Mouse (Mus musculus) intestine, embryonic 16.5 days (tissue): ENCODE results near the gene Ehmt2. TPM values are rescaled to one million over a fixed set of nuclear protein-coding genes. Genes with fewer than 3 reads are reported as not detected.
"Not testable (repeated sequence)": the region's sequence is repeated elsewhere in the genome, so short reads cannot be mapped to it uniquely, and the experiment has no call there.

Experiments used
- ATAC-seq: fragments of 200-750 bp; cut with Nextera tagmentation; 2 replicates; pipeline ENCODE4 v1.8.0; 2017; ENCODE audit warnings: moderate TSS enrichment, moderate library complexity
- H3K27ac ChIP-seq: fragments of 300-500 bp; sonication (generic); 2 replicates; pipeline ENCODE4 v1.5.1; 2014; ENCODE audit warnings: mild to moderate bottlenecking, low read length
- H3K27me3 ChIP-seq: fragments of 300-500 bp; sonication (generic); replicated peaks from 2 replicates; pipeline ENCODE4 v1.6.1; 2014; ENCODE audit warnings: low read length, control low read depth, mixed read lengths; ENCODE audit not compliant: control insufficient read depth, insufficient read depth
- H3K36me3 ChIP-seq: fragments of 300-500 bp; sonication (generic); 2 replicates; pipeline ENCODE4 v1.6.1; 2014; ENCODE audit warnings: low read length, control low read depth; ENCODE audit not compliant: control insufficient read depth, insufficient read depth
- H3K4me1 ChIP-seq: fragments of 300-500 bp; sonication (generic); 2 replicates; pipeline ENCODE4 v1.6.1; 2014; ENCODE audit warnings: low read length, control low read depth, mixed read lengths; ENCODE audit not compliant: control insufficient read depth, insufficient read depth
- H3K4me2 ChIP-seq: fragments of 300-500 bp; sonication (generic); 2 replicates; pipeline ENCODE4 v1.6.1; 2014; ENCODE audit warnings: low read depth, low read length, control low read depth
- H3K4me3 ChIP-seq: fragments of 300-500 bp; sonication (generic); 2 replicates; pipeline ENCODE4 v1.5.1; 2014; ENCODE audit warnings: mild to moderate bottlenecking, low read length
- H3K9ac ChIP-seq: fragments of 300-500 bp; sonication (generic); 2 replicates; pipeline ENCODE4 v1.6.1; 2014; ENCODE audit warnings: low read depth, low read length
- H3K9me3 ChIP-seq: fragments of 300-500 bp; sonication (generic); 2 replicates; pipeline ENCODE4 v1.6.1; 2016; ENCODE audit warnings: low read length, control low read depth; ENCODE audit not compliant: control insufficient read depth
- WGBS: fragments of 180-500 bp; shearing (Covaris S2); extraction: QIAGEN DNeasy Blood & Tissue Kit; methylation state at CpG from one replicate; pipeline ENCODE4 v1.1.7; 2014; 5-methylcytosine and 5-hydroxymethylcytosine counted together
- polyA plus RNA-seq: library from polyadenylated mRNA; unstranded; fragments of >200 nt; fragmentation: Nextera tagmentation; extraction: Ambion mirVana; gene quantifications from 2 replicates; pipeline ENCODE4 v1.2.1, GENCODE M21; 2015

Ehmt2 gene
- polyA plus RNA-seq, 1 experiment from 2014 or later = 61.9 TPM

- H3K27ac ChIP-seq = no peak overlapping the region
- no peak overlapping the region for H3K9ac ChIP-seq
- ATAC-seq = no peak
- WGBS = 96% methylated on average over 4 of the region's 4 CpGs
- H3K9me3 ChIP-seq = no peaks in the 10 kb centered on the region
- H3K27me3 ChIP-seq = no peaks in the 10 kb centered on the region; the same call in 1 of the 2 replicates
- peaks cover 7% of the 10 kb centered on the region for H3K36me3 ChIP-seq
- no peak overlapping the region for H3K4me2 ChIP-seq
- H3K4me1 ChIP-seq = peaks cover 19% of the 10 kb centered on the region; the same call in 1 of the 2 replicates
- no peak overlapping the region for H3K4me3 ChIP-seq
Measured at GRCm38 (mm10) chr17:34953904-34954303, 55.6 kb downstream of the Ehmt2 start.

GRCm38 (mm10) chr17:34954831-34955230 lies 56.6 kb downstream of the Ehmt2 start:
- H3K27ac ChIP-seq = no peak overlapping the region
- no peak overlapping the region for H3K9ac ChIP-seq
- H3K4me1 ChIP-seq = peaks cover 15% of the 10 kb centered on the region; the same call in 1 of the 2 replicates
- ATAC-seq = no peak
- H3K27me3 ChIP-seq = no peaks in the 10 kb centered on the region; the same call in 1 of the 2 replicates
- H3K4me2 ChIP-seq = no peak overlapping the region
- no peak overlapping the region for H3K4me3 ChIP-seq
- WGBS = 94% methylated on average over 4 of the region's 4 CpGs
- no peaks in the 10 kb centered on the region for H3K9me3 ChIP-seq
- H3K36me3 ChIP-seq = peaks cover 4% of the 10 kb centered on the region

GRCm38 (mm10) chr17:34955884-34956283 lies 57.6 kb downstream of the Ehmt2 start:
- no peak for ATAC-seq
- Histone ChIP-seq H3K9me3 (no peaks in the 10 kb centered on the region), H3K27me3 (no peaks in the 10 kb centered on the region; the same call in 1 of the 2 replicates), H3K9ac (no peak overlapping the region), H3K4me1 (peaks cover 9% of the 10 kb centered on the region; the same call in 1 of the 2 replicates), H3K4me3 (no peak overlapping the region), H3K27ac (no peak overlapping the region), H3K36me3 (peaks cover under 1% of the 10 kb centered on the region; the same call in 1 of the 2 replicates), H3K4me2 (no peak overlapping the region)
- 82% methylated on average over 3 of the region's 3 CpGs for WGBS

GRCm38 (mm10) chr17:34956340-34956739 lies 58.1 kb downstream of the Ehmt2 start:
- no peak overlapping the region for H3K9ac ChIP-seq
- 44% methylated on average over 1 of the region's 1 CpGs for WGBS
- no peak overlapping the region for H3K27ac ChIP-seq
- peaks cover 11% of the 10 kb centered on the region; the same call in 1 of the 2 replicates for H3K4me1 ChIP-seq
- H3K9me3 ChIP-seq = no peaks in the 10 kb centered on the region
- ATAC-seq = no peak
- no peaks in the 10 kb centered on the region for H3K36me3 ChIP-seq
- no peak overlapping the region for H3K4me3 ChIP-seq
- H3K4me2 ChIP-seq = no peak overlapping the region
- H3K27me3 ChIP-seq = no peaks in the 10 kb centered on the region; the same call in 1 of the 2 replicates

GRCm38 (mm10) chr17:34957291-34957690 lies 59.0 kb downstream of the Ehmt2 start:
- H3K4me1 ChIP-seq = peaks cover 12% of the 10 kb centered on the region; the same call in 1 of the 2 replicates
- not testable (repeated sequence) for H3K27ac ChIP-seq, H3K36me3 ChIP-seq, H3K4me2 ChIP-seq, ATAC-seq, H3K9me3 ChIP-seq, H3K4me3 ChIP-seq, H3K9ac ChIP-seq, H3K27me3 ChIP-seq
- WGBS = 11% methylated on average over 29 of the region's 40 CpGs

- H3K9ac ChIP-seq, H3K27ac ChIP-seq, H3K4me2 ChIP-seq, H3K27me3 ChIP-seq, H3K36me3 ChIP-seq, H3K4me3 ChIP-seq, ATAC-seq, H3K9me3 ChIP-seq: not testable (repeated sequence)
- peaks cover 10% of the 10 kb centered on the region; the same call in 1 of the 2 replicates for H3K4me1 ChIP-seq
- 22% methylated on average over 26 of the region's 40 CpGs for WGBS
Measured at GRCm38 (mm10) chr17:34957966-34958365, 59.7 kb downstream of the Ehmt2 start.

- H3K4me1 ChIP-seq, H3K9ac ChIP-seq, H3K36me3 ChIP-seq, H3K9me3 ChIP-seq, H3K27me3 ChIP-seq, H3K27ac ChIP-seq: not testable (repeated sequence)
- peak; percentile 33 for ATAC-seq
- Histone ChIP-seq H3K4me2 (peak overlapping the region; percentile 58), H3K4me3 (peak overlapping the region; percentile 39)
- under 1% methylated on average over 29 of the region's 47 CpGs for WGBS
Measured at GRCm38 (mm10) chr17:34958734-34959129, 60.5 kb downstream of the Ehmt2 start.

- Histone ChIP-seq H3K4me2 (peak within 1 kb of the TSS; percentile 71), H3K4me3 (peak within 1 kb of the TSS; percentile 62), H3K9ac (peak within 1 kb of the TSS; percentile 76), H3K27ac (peak within 1 kb of the TSS; percentile 98)
- ATAC-seq = peak; percentile 96
- not testable (repeated sequence) for H3K9me3 ChIP-seq, H3K36me3 ChIP-seq, H3K4me1 ChIP-seq, H3K27me3 ChIP-seq
- WGBS = under 1% methylated on average over 26 of the region's 32 CpGs
Measured at GRCm38 (mm10) chr17:34959130-34959778, 61.0 kb downstream of the Ehmt2 start, which contains the start of gene Hspa1b. Gene Hspa1b, minus strand, starts transcription at chr17:34959238.

- Histone ChIP-seq H3K4me3 (peak overlapping the region; percentile 62), H3K9me3 (no peaks in the 10 kb centered on the region), H3K27ac (peak overlapping the region; percentile 98), H3K4me2 (peak overlapping the region; percentile 71), H3K36me3 (no peaks in the 10 kb centered on the region), H3K9ac (peak overlapping the region; percentile 76), H3K27me3 (no peaks in the 10 kb centered on the region; the same call in none of the 2 replicates), H3K4me1 (peaks cover 9% of the 10 kb centered on the region)
- WGBS = 9% methylated on average over 12 of the region's 12 CpGs
- peak; percentile 11 for ATAC-seq
Measured at GRCm38 (mm10) chr17:34959881-34960515, 61.7 kb downstream of the Ehmt2 start.
